Mouse (Mus musculus) hindbrain, embryonic 10.5 days (tissue): ENCODE data around the gene Dcpp2. TPM values are rescaled to one million over a fixed set of nuclear protein-coding genes. Genes with fewer than 3 reads are reported as not detected.
"Not testable (repeated sequence)": the region's sequence is repeated elsewhere in the genome, so short reads cannot be mapped to it uniquely, and the experiment has no call there.

ENCODE experiments used
- DNase-seq: peaks from one replicate; pipeline ENCODE4 v3.0.0-alpha.2; 2017; ENCODE audit warnings: low spot score
- H3K27ac ChIP-seq: fragments of 300-500 bp; sonication (generic); 2 replicates; pipeline ENCODE4 v1.5.1; 2016; ENCODE audit warnings: mild to moderate bottlenecking, moderate library complexity
- H3K27me3 ChIP-seq: fragments of 300-500 bp; sonication (generic); 2 replicates; pipeline ENCODE4 v1.6.1; 2016; ENCODE audit warnings: mild to moderate bottlenecking; ENCODE audit not compliant: poor library complexity, insufficient read depth, severe bottlenecking
- H3K36me3 ChIP-seq: fragments of 300-500 bp; sonication (generic); 2 replicates; pipeline ENCODE4 v1.6.1; 2016; ENCODE audit warnings: mild to moderate bottlenecking, moderate library complexity
- H3K4me1 ChIP-seq: fragments of 300-500 bp; sonication (generic); replicated peaks from 2 replicates; pipeline ENCODE4 v1.6.1; 2016; ENCODE audit warnings: mild to moderate bottlenecking
- H3K4me3 ChIP-seq: fragments of 300-500 bp; sonication (generic); 2 replicates; pipeline ENCODE4 v1.5.1; 2016; ENCODE audit warnings: mild to moderate bottlenecking, moderate library complexity
- H3K9me3 ChIP-seq: fragments of 300-500 bp; sonication (generic); 2 replicates; pipeline ENCODE4 v1.6.1; 2016; ENCODE audit warnings: mild to moderate bottlenecking, moderate library complexity
- WGBS: fragments of 180-500 bp; shearing (Covaris S2); methylation state at CpG from one replicate; pipeline ENCODE4 v1.1.7; 2016; 5-methylcytosine and 5-hydroxymethylcytosine counted together
- polyA plus RNA-seq: library from polyadenylated mRNA; unstranded; fragments of >200 nt; fragmentation: Nextera tagmentation; extraction: Ambion mirVana; gene quantifications from 2 replicates; pipeline ENCODE4 v1.2.1, GENCODE M21; 2016

The Dcpp2 gene
- polyA plus RNA-seq, 1 experiment from 2014 or later, result not detected

GRCm38 (mm10) chr17:23862926-23863325 is 17.8 kb upstream of the Dcpp2 start:
- H3K4me1 ChIP-seq, result no peaks in the 10 kb centered on the region
- DNase-seq, result no peak

GRCm38 (mm10) chr17:23867756-23868155 is 12.9 kb upstream of the Dcpp2 start, which contains the start of gene Prss21:
Gene Prss21, plus strand, starts transcription at chr17:23868056.
- 0 out of 2 replicates have a peak, but pooled peaks cover 4% of the 10 kb centered on the region for H3K4me1 ChIP-seq
- no peak within 1 kb of the TSS for H3K4me3 ChIP-seq
- H3K36me3 ChIP-seq, result no peaks in the 10 kb centered on the region
- no peak within 1 kb of the TSS for H3K27ac ChIP-seq
- no peak for DNase-seq
- no peaks in the 10 kb centered on the region for H3K27me3 ChIP-seq
- 0 out of 2 replicates have a peak, but pooled peaks cover 4% of the 10 kb centered on the region for H3K9me3 ChIP-seq
- WGBS, result 83% methylated on average over 15 of the region's 15 CpGs

More at GRCm38 (mm10) chr17:23862926-23863325, 17.8 kb upstream of the Dcpp2 start:
- 0 out of 2 replicates have a peak, but pooled peaks cover 4% of the 10 kb centered on the region for H3K9me3 ChIP-seq
- H3K27ac ChIP-seq, result no peak overlapping the region
- no peak overlapping the region for H3K4me3 ChIP-seq
- no peaks in the 10 kb centered on the region for H3K36me3 ChIP-seq
- 0 out of 2 replicates have a peak, but pooled peaks cover 2% of the 10 kb centered on the region for H3K27me3 ChIP-seq
- 80% methylated on average over 4 of the region's 4 CpGs for WGBS

- DNase-seq, result no peak
- Histone ChIP-seq H3K36me3 (no peaks in the 10 kb centered on the region), H3K4me1 (0 out of 2 replicates have a peak, but pooled peaks cover 4% of the 10 kb centered on the region), H3K4me3 (no peak overlapping the region), H3K27me3 (no peaks in the 10 kb centered on the region), H3K9me3 (0 out of 2 replicates have a peak, but pooled peaks cover 4% of the 10 kb centered on the region), H3K27ac (no peak overlapping the region)
- WGBS, result 90% methylated on average over 11 of the region's 11 CpGs
Observed at GRCm38 (mm10) chr17:23868513-23868912, 12.2 kb upstream of the Dcpp2 start.

GRCm38 (mm10) chr17:23873884-23874856 is 6.5 kb upstream of the Dcpp2 start:
- H3K9me3 ChIP-seq, result no peaks in the 10 kb centered on the region
- no peak overlapping the region for H3K27ac ChIP-seq
- H3K4me3 ChIP-seq, result no peak overlapping the region
- H3K4me1 ChIP-seq, result peaks cover 7% of the 10 kb centered on the region; the same call in 1 of the 2 replicates
- no peaks in the 10 kb centered on the region for H3K36me3 ChIP-seq
- peak; percentile 69 for DNase-seq
- no peaks in the 10 kb centered on the region for H3K27me3 ChIP-seq
- 53% methylated on average over 8 of the region's 8 CpGs for whole genome bisulfite sequencing

GRCm38 (mm10) chr17:23876741-23877140 is 3.9 kb upstream of the Dcpp2 start:
- H3K36me3 ChIP-seq, result no peaks in the 10 kb centered on the region
- no peaks in the 10 kb centered on the region for H3K9me3 ChIP-seq
- no peak overlapping the region for H3K4me3 ChIP-seq
- WGBS, result 64% methylated on average over 3 of the region's 3 CpGs
- no peak overlapping the region for H3K27ac ChIP-seq
- peaks cover 2% of the 10 kb centered on the region; the same call in 1 of the 2 replicates for H3K4me1 ChIP-seq
- no peaks in the 10 kb centered on the region for H3K27me3 ChIP-seq
- DNase-seq, result no peak

GRCm38 (mm10) chr17:23877166-23877565 is 3.5 kb upstream of the Dcpp2 start:
- WGBS, result 83% methylated on average over 2 of the region's 2 CpGs
- H3K27ac ChIP-seq, result no peak overlapping the region
- H3K4me3 ChIP-seq, result no peak overlapping the region
- H3K9me3 ChIP-seq, result no peaks in the 10 kb centered on the region
- DNase-seq, result no peak
- H3K4me1 ChIP-seq, result peaks cover 2% of the 10 kb centered on the region; the same call in 1 of the 2 replicates
- no peaks in the 10 kb centered on the region for H3K36me3 ChIP-seq
- no peaks in the 10 kb centered on the region for H3K27me3 ChIP-seq

- not testable (repeated sequence) for H3K4me3 ChIP-seq, H3K4me1 ChIP-seq, H3K27me3 ChIP-seq, H3K9me3 ChIP-seq, H3K27ac ChIP-seq, H3K36me3 ChIP-seq, DNase-seq
- 81% methylated on average over 4 of the region's 4 CpGs for WGBS
Observed at GRCm38 (mm10) chr17:23917158-23917557, 36.5 kb downstream of the Dcpp2 start, which contains the start of gene Dcpp3. Gene Dcpp3, plus strand, starts transcription at chr17:23917458.

- Histone ChIP-seq H3K4me1 (peaks cover 10% of the 10 kb centered on the region), H3K27ac (peak overlapping the region; percentile 95), H3K4me3 (peak overlapping the region; percentile 63), H3K27me3 (0 out of 2 replicates have a peak, but pooled peaks cover 3% of the 10 kb centered on the region), H3K9me3 (no peaks in the 10 kb centered on the region), H3K36me3 (no peaks in the 10 kb centered on the region)
- peak; percentile 95 for DNase-seq
- under 1% methylated on average over 29 of the region's 29 CpGs for WGBS
Observed at GRCm38 (mm10) chr17:23924531-23925007, 43.9 kb downstream of the Dcpp2 start.

GRCm38 (mm10) chr17:23925090-23925493 is 44.4 kb downstream of the Dcpp2 start:
- Histone ChIP-seq H3K4me1 (peaks cover 10% of the 10 kb centered on the region), H3K27me3 (0 out of 2 replicates have a peak, but pooled peaks cover 3% of the 10 kb centered on the region), H3K4me3 (peak overlapping the region; percentile 63), H3K36me3 (no peaks in the 10 kb centered on the region), H3K27ac (peak overlapping the region; percentile 95), H3K9me3 (no peaks in the 10 kb centered on the region)
- under 1% methylated on average over 14 of the region's 14 CpGs for WGBS
- DNase-seq, result peak; percentile 73

- 88% methylated on average over 5 of the region's 5 CpGs for WGBS
- no peaks in the 10 kb centered on the region for H3K4me1 ChIP-seq
- H3K27me3 ChIP-seq, result no peaks in the 10 kb centered on the region
- no peaks in the 10 kb centered on the region for H3K36me3 ChIP-seq
- H3K4me3 ChIP-seq, result no peak overlapping the region
- DNase-seq, result no peak
- no peak overlapping the region for H3K27ac ChIP-seq
- no peaks in the 10 kb centered on the region for H3K9me3 ChIP-seq
Observed at GRCm38 (mm10) chr17:23931157-23931556, 50.5 kb downstream of the Dcpp2 start.

GRCm38 (mm10) chr17:23941372-23941771 is 60.7 kb downstream of the Dcpp2 start, which contains the start of gene Sbp:
Gene Sbp, plus strand, starts transcription at chr17:23941672.
- H3K27ac ChIP-seq, result no peak within 1 kb of the TSS
- H3K27me3 ChIP-seq, result no peaks in the 10 kb centered on the region
- H3K36me3 ChIP-seq, result no peaks in the 10 kb centered on the region
- no peaks in the 10 kb centered on the region for H3K4me1 ChIP-seq
- H3K9me3 ChIP-seq, result no peaks in the 10 kb centered on the region
- no peak for DNase-seq
- H3K4me3 ChIP-seq, result no peak within 1 kb of the TSS

GRCm38 (mm10) chr17:23947486-23947885 is 66.8 kb downstream of the Dcpp2 start:
- WGBS, result 82% methylated on average over 4 of the region's 4 CpGs
- not testable (repeated sequence) for H3K9me3 ChIP-seq, H3K27ac ChIP-seq, H3K27me3 ChIP-seq, H3K36me3 ChIP-seq, H3K4me1 ChIP-seq, H3K4me3 ChIP-seq, DNase-seq

- 84% methylated on average over 2 of the region's 2 CpGs for WGBS
- Histone ChIP-seq H3K27me3 (no peaks in the 10 kb centered on the region), H3K27ac (no peak overlapping the region), H3K36me3 (no peaks in the 10 kb centered on the region), H3K4me3 (no peak overlapping the region), H3K4me1 (no peaks in the 10 kb centered on the region), H3K9me3 (no peaks in the 10 kb centered on the region)
- no peak for DNase-seq
Observed at GRCm38 (mm10) chr17:23949068-23949467, 68.4 kb downstream of the Dcpp2 start.
